Mouse (Mus musculus) liver, embryonic 16.5 days (tissue): ENCODE measurements at regions not wholly inside any gene's neighbourhood (a gene's known extent, or its start where the extent isn't known, plus 50 kb on each side); places are given as distances from the start of the nearest gene placed in this dataset.

Source experiments
- ATAC-seq: fragments of 200-750 bp; cut with Nextera tagmentation; 2 replicates; pipeline ENCODE4 v1.8.0; 2017; ENCODE audit warnings: low read depth, mild to moderate bottlenecking, moderate number of reproducible peaks, moderate library complexity
- H3K27ac ChIP-seq: fragments of 300-500 bp; sonication (generic); 2 replicates; pipeline ENCODE4 v1.5.1; 2014; ENCODE audit warnings: mild to moderate bottlenecking, low read length
- H3K27me3 ChIP-seq: fragments of 300-500 bp; sonication (generic); 2 replicates; pipeline ENCODE4 v1.6.1; 2014; ENCODE audit warnings: low read depth, low read length, mixed read lengths; ENCODE audit not compliant: control insufficient read depth, insufficient read depth
- H3K36me3 ChIP-seq: fragments of 300-500 bp; sonication (generic); 2 replicates; pipeline ENCODE4 v1.6.1; 2014; ENCODE audit warnings: mild to moderate bottlenecking; ENCODE audit not compliant: control insufficient read depth, insufficient read depth
- H3K4me1 ChIP-seq: fragments of 300-500 bp; sonication (generic); 2 replicates; pipeline ENCODE4 v1.6.1; 2014; ENCODE audit warnings: low read depth, low read length, mixed read lengths; ENCODE audit not compliant: control insufficient read depth
- H3K4me2 ChIP-seq: fragments of 300-500 bp; sonication (generic); 2 replicates; pipeline ENCODE4 v1.6.1; 2014; ENCODE audit warnings: low read depth, low read length, mixed read lengths
- H3K4me3 ChIP-seq: fragments of 300-500 bp; sonication (generic); 2 replicates; pipeline ENCODE4 v1.5.1; 2014; ENCODE audit warnings: low read depth, mild to moderate bottlenecking, low read length
- H3K9ac ChIP-seq: fragments of 300-500 bp; sonication (generic); 2 replicates; pipeline ENCODE4 v1.6.1; 2014; ENCODE audit warnings: low read depth, low read length
- H3K9me3 ChIP-seq: fragments of 300-500 bp; sonication (generic); replicated peaks from 2 replicates; pipeline ENCODE4 v1.6.1; 2016; ENCODE audit warnings: low read length; ENCODE audit not compliant: control insufficient read depth
- WGBS: fragments of 180-500 bp; shearing (Covaris S2); extraction: QIAGEN DNeasy Blood & Tissue Kit; methylation state at CpG from one replicate; pipeline ENCODE4 v1.1.7; 2014; ENCODE audit not compliant: insufficient replicate concordance; 5-methylcytosine and 5-hydroxymethylcytosine counted together

- ATAC-seq = no peak
- H3K4me3 ChIP-seq = no peak overlapping the region
- no peaks in the 10 kb centered on the region for H3K27me3 ChIP-seq
- H3K9me3 ChIP-seq = no peaks in the 10 kb centered on the region
- no peak overlapping the region for H3K9ac ChIP-seq
- no peaks in the 10 kb centered on the region for H3K4me1 ChIP-seq
- H3K36me3 ChIP-seq = no peaks in the 10 kb centered on the region
- no peak overlapping the region for H3K4me2 ChIP-seq
- no peak overlapping the region for H3K27ac ChIP-seq
- WGBS = 47% methylated on average over 12 of the region's 12 CpGs
Measured at GRCm38 (mm10) chr6:94806481-94807160, 106.7 kb upstream of the Lrig1 start.

DNA sequence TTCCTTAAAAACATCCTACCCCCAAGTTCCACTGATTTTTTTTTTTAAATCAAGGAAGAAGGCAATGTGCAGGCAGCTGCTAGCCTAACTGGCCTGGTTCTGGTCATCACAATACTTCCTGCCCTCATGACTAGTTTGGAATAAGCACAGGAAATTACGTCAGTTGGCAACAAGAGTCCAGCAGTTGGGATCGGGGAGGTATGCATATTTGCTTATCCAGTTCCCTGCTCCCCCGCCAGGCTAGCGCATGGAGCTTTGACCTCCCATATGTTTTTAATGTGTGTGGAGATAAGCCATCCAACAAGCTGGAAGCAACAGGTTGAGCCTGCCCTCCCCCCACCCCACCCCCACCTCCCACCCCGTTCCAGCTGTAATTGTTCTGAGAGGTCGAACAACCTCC lies 105.7 kb upstream of the Lrig1 start:
- Histone ChIP-seq H3K4me1 (no peaks in the 10 kb centered on the region), H3K4me3 (no peak overlapping the region), H3K36me3 (no peaks in the 10 kb centered on the region), H3K27me3 (no peaks in the 10 kb centered on the region), H3K4me2 (no peak overlapping the region), H3K9ac (no peak overlapping the region), H3K27ac (no peak overlapping the region), H3K9me3 (no peaks in the 10 kb centered on the region)
- ATAC-seq = peak; percentile 24; the same call in 1 of the 2 replicates
- 39% methylated on average over 6 of the region's 6 CpGs for WGBS

DNA sequence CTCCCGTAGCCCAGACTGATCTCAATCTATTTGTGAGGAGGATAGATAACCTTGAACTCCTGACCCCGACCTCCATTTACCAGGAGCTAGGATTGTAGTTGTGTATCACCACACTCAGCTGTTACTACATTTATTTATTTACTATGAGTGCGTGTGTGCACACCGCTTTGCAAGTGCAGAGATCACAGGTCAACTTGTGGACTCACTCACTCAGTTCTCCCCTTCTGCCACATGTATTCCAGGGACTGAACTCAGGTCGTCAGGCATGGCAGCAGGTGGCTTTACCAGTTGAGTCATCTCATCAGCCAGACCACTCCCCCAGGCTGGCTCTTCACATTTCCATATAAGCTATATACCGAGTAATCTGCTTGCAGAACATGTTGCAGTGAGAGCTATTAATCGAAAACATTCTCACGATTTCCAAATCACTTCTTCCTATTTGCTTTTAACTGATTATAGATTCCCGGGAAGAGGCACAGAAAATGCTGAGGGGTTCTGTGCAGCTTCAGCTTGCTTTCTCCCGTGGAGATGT lies 104.4 kb upstream of the Lrig1 start:
- H3K36me3 ChIP-seq = no peaks in the 10 kb centered on the region
- H3K4me3 ChIP-seq = no peak overlapping the region
- no peaks in the 10 kb centered on the region for H3K9me3 ChIP-seq
- H3K27me3 ChIP-seq = no peaks in the 10 kb centered on the region
- no peak for ATAC-seq
- H3K9ac ChIP-seq = no peak overlapping the region
- H3K27ac ChIP-seq = no peak overlapping the region
- WGBS = 55% methylated on average over 10 of the region's 10 CpGs
- H3K4me2 ChIP-seq = no peak overlapping the region
- no peaks in the 10 kb centered on the region for H3K4me1 ChIP-seq

DNA sequence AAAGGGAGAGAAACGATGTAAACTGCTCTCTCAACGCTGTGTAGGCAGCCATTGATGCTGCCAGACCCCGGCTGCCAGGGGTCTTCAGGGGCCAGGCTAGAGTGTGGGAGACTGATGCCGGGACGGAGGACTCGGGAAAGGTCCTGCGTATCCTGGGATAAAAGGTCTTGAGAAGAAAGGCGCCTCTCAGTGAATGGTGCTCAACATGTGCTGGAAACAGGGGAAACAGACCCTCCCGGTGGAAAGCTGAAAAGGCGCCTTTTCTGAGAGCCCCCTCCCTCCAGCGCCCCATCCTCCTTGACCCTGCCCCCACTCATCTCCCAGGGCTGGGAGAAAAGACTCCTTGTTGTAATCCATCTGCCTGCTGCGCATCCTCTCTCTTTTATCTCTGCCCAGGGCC lies 101.1 kb upstream of the Lrig1 start:
- Histone ChIP-seq H3K36me3 (no peaks in the 10 kb centered on the region), H3K4me1 (no peaks in the 10 kb centered on the region), H3K27me3 (no peaks in the 10 kb centered on the region), H3K4me3 (no peak overlapping the region), H3K9ac (no peak overlapping the region), H3K9me3 (no peaks in the 10 kb centered on the region), H3K4me2 (no peak overlapping the region), H3K27ac (no peak overlapping the region)
- no peak for ATAC-seq
- WGBS = 45% methylated on average over 12 of the region's 12 CpGs

GRCm38 (mm10) chr6:94798545-94799211 lies 98.7 kb upstream of the Lrig1 start:
- Histone ChIP-seq H3K4me1 (no peaks in the 10 kb centered on the region), H3K27ac (no peak overlapping the region), H3K27me3 (no peaks in the 10 kb centered on the region), H3K36me3 (no peaks in the 10 kb centered on the region), H3K4me3 (no peak overlapping the region), H3K9me3 (no peaks in the 10 kb centered on the region), H3K9ac (no peak overlapping the region), H3K4me2 (no peak overlapping the region)
- no peak for ATAC-seq
- 64% methylated on average over 4 of the region's 4 CpGs for WGBS

DNA sequence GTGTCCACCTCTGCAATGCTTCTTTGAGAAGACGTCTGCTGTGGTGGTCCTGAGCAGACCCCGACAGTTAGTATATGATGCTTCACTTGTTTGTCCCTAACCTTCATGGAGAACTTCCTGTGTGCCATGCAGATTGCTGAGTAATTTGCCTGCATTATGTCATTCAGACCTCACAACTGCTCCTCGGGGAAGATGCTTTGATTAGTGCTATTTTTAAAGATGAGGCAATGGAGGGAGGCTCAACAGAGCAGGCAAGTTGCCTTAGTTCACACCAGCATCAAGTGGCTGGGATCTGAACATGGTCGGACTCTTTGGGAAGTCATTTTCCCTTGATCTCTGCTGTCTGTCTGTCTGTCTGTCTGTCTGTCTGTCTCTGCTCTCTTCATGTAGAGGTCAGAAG lies 95.5 kb upstream of the Lrig1 start:
- no peaks in the 10 kb centered on the region for H3K9me3 ChIP-seq
- no peak overlapping the region for H3K4me2 ChIP-seq
- 48% methylated on average over 4 of the region's 4 CpGs for WGBS
- no peak overlapping the region for H3K27ac ChIP-seq
- ATAC-seq = no peak
- no peak overlapping the region for H3K4me3 ChIP-seq
- H3K4me1 ChIP-seq = no peaks in the 10 kb centered on the region
- H3K36me3 ChIP-seq = no peaks in the 10 kb centered on the region
- H3K9ac ChIP-seq = no peak overlapping the region
- H3K27me3 ChIP-seq = no peaks in the 10 kb centered on the region

DNA sequence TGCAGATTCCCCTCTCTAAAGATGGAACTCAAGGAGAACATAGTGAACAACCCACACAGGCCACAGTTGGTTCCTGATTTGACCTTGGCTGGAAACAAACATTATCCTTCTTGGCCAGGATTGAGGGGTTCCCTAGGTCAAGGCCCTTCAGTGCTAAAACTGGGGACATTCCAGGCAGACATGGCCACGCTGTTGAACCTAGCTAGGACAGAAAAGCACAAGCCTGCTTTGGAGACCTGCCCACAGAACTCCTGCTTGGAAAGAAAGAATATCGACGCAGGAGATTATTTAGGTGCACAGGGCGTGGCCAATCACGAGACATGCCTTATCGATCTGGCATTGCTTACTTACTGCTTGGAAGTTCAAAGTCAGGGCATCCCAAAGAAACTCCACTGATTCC lies 93.6 kb upstream of the Lrig1 start:
- no peaks in the 10 kb centered on the region for H3K36me3 ChIP-seq
- no peak overlapping the region for H3K4me3 ChIP-seq
- no peak overlapping the region for H3K4me2 ChIP-seq
- no peaks in the 10 kb centered on the region for H3K27me3 ChIP-seq
- WGBS = 75% methylated on average over 6 of the region's 6 CpGs
- H3K27ac ChIP-seq = no peak overlapping the region
- ATAC-seq = no peak
- H3K4me1 ChIP-seq = no peaks in the 10 kb centered on the region
- H3K9ac ChIP-seq = no peak overlapping the region
- no peaks in the 10 kb centered on the region for H3K9me3 ChIP-seq

- Histone ChIP-seq H3K4me2 (no peak overlapping the region), H3K27me3 (no peaks in the 10 kb centered on the region), H3K4me3 (no peak overlapping the region), H3K27ac (no peak overlapping the region), H3K9me3 (no peaks in the 10 kb centered on the region), H3K9ac (no peak overlapping the region), H3K36me3 (no peaks in the 10 kb centered on the region), H3K4me1 (no peaks in the 10 kb centered on the region)
- ATAC-seq = no peak
- 65% methylated on average over 4 of the region's 4 CpGs for WGBS
Measured at GRCm38 (mm10) chr6:94792312-94792711, 92.4 kb upstream of the Lrig1 start.

DNA sequence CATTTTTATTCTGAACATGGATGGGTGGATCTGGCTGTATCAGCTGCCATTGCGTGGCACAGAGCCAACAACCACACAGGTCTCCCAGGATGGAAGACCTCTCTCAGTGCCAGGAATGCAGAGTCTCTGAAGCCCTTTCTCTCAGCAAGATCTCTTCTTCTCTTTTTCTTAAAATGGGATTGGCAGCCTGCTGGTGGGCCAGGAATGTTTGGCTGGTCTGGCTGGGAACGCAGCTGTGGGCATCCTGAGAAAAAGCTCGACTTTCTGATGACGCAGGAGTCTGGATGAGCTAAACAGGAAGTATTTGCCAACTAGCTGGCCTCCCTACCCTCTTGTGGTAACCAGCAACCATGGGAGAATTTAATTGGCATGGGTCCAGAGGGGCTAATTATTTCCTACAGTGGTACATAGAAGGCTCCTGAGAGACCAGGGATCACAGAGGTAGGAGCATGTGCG lies 89.4 kb upstream of the Lrig1 start:
- no peak overlapping the region for H3K27ac ChIP-seq
- H3K4me2 ChIP-seq = no peak overlapping the region
- ATAC-seq = no peak
- H3K9ac ChIP-seq = no peak overlapping the region
- no peak overlapping the region for H3K4me3 ChIP-seq
- no peaks in the 10 kb centered on the region for H3K9me3 ChIP-seq
- no peaks in the 10 kb centered on the region for H3K36me3 ChIP-seq
- 62% methylated on average over 5 of the region's 5 CpGs for WGBS
- no peaks in the 10 kb centered on the region for H3K4me1 ChIP-seq
- no peaks in the 10 kb centered on the region for H3K27me3 ChIP-seq
